Mouse (Mus musculus) testis, postnatal 10 days (tissue): ENCODE measurements at regions not wholly inside any gene's neighbourhood (a gene's known extent, or its start where the extent isn't known, plus 50 kb on each side); places are given as distances from the start of the nearest gene placed in this dataset.

ENCODE experiments used
- DNase-seq: peaks from one replicate; pipeline ENCODE4 v3.0.0; 2021; ENCODE audit warnings: low spot score

DNA sequence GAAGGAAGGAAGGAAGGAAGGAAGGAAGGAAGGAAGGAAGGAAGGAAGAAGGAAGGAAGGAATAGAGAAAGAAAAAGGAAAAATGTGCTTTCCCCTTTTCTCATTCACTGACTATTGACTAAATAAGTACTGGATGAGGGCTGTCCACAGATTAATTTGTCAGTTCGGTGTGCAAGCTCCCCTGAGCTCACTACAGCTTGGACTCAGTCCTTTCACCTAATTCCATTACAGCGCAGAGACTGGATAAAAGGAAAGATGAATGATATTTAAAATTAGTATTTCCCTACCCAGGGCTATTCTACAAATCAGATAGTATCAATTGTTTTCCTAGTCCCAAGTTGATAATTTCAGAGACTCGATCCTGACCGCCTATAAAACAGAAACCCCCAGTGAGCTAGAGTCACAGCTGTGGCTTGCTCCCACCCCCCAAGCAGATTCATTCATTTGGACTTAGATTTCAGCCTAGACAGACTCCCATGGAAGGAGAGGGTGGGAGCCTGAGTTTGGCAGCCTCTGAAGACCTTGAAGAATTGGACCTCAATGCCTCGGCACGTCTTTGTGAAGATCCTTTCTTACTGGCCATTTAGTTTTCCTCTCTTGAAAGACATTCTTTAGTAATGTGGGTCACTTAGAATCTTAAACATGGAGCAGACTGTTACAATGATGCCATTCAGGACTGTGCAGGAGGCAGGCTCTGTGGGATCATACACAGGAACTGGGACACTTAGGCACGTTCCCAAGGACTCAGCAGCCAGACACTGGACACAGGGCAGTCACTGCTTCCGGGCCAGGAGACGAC lies 179.2 kb upstream of the Pabpc6 start:
- DNase-seq, result no peak

DNA sequence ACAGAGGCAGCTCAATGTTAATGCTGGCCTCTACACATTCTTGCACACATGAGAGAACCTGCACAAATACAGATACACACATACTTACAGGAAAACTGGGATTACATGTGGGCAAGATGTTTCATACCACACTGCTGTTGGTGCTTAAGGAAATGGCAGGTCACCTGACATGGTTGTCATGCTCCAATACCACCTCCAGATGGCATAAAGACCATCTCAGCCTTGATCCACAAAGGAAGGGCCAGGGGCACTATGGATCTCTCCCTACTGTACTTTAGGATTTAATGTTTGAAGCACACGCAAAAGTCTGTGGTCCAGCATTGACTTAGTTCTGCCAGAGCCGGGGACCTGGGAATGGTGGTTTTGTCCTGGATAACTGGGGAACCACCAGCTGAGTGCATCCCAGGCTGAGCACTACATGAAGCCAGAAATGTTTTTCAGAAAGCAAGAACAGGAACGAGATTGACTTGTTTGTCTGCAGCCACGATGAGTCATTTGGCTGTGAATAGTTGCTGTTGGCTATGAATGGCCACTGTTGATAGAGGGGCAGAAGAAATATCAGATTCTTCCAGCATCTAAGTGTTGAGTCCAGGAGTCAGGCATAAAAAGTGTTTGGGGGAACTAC lies 176.0 kb upstream of the Pabpc6 start:
- no peak for DNase-seq

DNA sequence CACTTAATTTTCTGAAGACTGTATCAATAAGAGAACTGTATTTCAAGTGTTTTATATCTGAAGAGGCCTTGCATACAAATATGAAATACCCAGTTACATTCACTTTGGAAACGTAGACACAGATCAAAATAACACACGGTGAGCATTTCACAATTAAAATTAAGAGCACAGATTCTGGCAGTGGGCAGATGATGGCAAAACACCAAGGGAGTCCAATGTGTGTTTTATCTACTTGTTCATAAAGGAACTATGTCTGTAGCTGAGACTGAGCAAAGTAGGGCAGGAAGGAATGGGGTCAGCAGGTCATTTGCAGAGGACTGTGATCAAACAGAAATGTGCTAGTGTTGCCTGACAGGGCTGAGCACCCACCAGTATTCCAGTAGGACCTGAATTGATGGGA lies 171.6 kb upstream of the Pabpc6 start:
- DNase-seq, result no peak

DNA sequence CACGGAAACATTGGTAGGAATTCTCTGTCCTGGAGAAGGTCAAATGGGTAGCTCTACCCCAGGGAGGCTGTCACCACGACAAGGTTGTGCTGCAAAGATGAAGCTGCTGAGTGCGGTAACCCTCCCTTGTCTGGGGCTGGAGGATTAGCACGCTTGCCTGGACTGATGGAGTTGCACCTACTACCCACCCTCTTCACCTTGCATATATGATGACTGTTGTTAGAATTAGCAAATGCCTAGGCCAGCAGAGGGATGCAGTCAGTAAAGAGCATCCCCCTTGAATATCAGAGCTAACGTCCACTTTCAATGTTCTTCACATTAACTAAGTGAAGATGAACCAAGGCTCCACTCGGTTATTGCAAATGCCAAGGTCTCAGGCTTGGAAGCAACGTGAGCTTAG lies 169.7 kb upstream of the Pabpc6 start:
- DNase-seq, result no peak

DNA sequence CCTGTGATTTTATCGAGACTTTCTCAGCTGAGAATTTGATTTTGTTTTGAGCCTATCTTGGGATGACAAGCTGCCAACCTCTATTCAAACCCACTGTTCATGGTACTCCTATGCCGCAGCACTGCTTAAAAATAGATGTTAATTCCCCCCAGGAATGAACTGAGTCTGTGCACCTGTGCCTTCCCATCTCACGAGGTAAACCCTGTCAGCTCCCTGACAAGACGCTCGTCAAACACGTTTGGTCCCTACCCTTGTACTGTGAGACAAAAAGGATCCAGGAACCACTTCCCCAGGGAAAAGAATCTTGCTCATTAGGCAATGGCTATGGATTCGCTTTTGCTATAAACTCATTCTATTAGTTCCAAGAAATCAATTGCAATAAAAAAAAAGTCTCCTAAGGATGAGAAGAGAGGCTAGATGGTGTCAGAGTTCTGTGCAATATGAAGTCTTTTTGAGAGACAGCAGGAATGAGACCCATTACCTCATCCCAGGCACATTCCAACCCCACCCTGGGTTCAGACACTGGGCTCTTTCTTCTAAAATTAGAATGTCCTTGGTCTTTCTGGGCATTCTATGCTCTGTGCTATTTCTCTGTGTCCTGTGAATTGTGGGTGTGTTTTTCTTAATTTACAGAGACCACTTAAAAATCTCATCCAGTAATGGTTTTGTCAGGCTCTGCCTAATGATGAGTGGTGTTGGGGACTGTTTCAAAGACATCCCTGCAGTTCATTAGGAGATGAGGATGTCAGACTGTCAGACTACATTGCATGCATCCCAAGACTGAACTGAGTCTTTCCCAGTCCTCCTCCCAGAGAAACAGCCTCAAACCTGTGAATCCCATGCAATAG lies 167.7 kb upstream of the Pabpc6 start:
- no peak for DNase-seq

DNA sequence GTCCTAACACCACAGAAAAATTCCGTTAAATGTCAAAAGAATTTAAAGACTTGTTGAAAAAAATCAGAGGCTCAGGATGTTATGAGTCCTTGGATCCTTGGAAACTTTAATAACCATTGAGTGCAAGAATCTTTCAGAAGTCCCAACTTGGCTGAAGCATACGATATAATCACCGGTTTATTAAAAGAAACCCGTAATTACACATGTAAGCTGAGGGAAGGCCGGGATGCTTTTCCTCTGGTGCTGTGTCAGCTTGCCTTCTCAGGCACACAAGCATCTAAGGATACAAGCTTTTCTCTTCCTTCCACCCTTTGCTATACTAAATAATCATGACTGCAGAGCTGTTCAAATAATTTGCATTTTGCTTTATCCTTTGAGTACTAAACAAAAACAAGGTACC lies 160.4 kb upstream of the Pabpc6 start:
- DNase-seq, result no peak

DNA sequence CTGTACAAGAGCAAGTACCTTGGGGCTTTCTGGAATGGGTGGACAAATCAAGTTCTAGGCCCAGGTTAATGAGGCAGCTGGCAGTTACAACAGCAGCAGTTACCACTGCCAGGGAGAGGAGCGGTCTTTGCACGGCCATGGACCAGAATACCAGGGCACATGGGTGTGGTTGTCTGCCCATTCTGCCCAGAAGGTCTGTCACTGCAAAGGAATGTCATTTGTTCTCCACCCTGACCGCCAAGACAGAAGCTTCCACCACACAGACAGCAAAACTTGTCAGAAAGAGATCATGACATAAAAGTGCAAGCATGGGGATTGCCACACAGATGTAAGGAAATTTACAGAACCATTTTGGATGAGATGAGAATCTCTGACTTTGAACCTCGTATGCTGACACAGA lies 151.8 kb upstream of the Pabpc6 start:
- no peak for DNase-seq

DNA sequence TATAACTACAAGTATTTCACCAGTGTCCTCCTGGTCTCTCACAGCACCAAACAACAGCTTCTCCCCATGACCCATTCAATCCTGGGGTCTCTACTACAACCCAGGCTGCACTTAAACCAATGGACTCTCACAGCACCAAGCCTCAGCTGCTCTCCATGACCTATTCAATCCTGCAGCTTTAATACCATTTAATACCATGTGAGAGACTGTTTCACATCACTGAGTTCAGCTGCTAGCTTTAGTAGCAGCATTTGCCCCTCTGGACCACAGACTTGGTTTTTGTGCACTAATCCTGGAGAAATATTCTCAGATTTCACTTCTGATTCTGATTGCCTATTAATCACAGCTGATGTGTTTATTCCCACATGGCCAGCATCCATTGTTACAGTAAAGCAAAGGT lies 147.5 kb upstream of the Pabpc6 start:
- no peak for DNase-seq

DNA sequence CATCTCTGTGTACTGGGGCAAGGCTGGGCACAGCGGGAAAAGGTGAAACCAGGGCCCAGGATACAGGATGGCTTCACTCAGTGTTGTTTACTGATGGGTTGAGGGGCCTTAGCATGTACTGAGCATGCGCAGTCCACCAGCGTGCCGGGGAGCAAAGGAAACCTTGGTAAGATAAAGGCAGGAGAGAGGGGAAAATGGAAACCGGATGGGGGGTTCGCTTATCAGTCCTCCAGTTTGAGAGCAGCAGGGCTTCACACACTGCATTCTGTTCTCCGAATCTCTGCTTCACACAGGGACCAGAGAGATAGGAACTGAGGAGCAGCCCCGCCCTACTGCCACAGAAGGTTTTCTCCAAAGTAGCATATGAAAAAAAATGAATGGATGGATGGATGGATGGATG lies 127.6 kb upstream of the Pabpc6 start:
- DNase-seq, result no peak

DNA sequence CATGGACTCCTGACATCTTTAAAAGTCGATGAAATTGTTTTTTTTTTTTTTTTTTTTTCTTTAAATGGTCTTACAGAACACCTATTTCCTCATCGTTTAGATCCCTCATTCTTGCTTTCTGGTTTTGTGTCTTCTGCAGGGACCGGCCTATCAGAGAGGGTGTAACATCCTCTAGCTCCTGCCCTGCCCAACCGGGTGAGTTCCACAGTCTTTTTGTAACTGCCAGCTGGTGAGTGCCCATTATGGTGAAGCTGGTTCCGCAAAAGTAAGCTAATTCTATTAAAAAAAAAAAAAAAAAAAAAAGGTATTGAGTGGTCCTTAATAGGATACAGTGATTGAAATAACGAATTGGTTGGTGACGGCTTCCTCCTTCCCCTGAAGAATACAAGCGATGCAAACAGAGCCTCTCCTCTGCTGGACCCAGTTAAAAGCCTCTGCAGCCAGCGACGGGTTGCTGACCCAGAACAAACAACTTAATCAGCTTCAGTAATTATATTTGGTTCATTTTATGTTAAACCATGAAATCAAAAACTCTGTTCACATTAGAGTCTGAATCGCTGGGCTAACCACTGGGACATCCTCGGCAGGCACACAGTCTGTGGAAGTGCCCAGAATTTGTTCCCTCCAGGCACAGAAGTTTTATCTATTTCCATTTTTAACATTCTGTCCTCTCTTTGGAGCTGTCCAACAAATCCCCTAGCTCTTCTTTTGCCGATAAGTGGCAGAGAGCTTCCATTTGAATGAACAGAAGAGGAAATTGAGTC lies 126.9 kb upstream of the Pabpc6 start:
- no peak for DNase-seq

DNA sequence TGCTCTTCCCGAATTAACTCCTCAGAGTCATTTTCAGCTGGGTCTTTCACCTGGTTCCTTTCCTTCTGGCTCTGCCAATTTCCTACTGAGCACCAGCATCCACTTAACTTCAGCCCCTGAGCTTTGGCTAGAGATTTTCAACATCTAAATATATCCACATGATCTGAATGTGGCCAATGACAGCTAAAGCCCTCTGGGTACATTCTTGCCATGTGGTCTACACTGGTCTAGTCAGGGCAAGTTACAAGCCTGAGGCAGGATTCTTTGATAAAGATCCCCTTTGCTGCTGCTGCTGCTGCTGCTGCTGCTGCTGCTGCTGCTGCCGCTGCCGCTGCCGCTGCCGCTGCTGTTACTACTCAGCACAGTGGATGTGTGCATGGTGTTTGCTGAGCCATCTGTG lies 109.3 kb upstream of the Pabpc6 start:
- DNase-seq, result no peak

DNA sequence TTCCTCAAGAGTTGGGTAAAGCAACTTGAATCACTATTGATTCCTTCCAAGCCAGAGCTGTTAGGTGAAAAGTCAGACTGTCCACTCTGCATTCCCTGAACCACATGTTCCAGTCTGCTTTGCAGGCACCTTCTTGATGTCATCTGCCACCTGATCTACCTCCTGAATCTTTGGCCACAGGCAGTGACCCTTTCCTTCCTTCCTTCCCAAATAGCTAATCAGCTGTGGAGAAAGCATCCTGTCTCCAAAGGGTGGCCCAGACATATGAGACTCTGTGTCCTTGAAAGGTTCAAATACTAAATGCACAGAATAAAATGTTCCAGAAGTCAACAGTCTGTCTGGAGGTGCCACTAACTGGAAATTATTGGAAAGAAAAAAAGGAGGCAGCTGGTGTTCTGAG lies 107.6 kb upstream of the Pabpc6 start:
- DNase-seq, result no peak

DNA sequence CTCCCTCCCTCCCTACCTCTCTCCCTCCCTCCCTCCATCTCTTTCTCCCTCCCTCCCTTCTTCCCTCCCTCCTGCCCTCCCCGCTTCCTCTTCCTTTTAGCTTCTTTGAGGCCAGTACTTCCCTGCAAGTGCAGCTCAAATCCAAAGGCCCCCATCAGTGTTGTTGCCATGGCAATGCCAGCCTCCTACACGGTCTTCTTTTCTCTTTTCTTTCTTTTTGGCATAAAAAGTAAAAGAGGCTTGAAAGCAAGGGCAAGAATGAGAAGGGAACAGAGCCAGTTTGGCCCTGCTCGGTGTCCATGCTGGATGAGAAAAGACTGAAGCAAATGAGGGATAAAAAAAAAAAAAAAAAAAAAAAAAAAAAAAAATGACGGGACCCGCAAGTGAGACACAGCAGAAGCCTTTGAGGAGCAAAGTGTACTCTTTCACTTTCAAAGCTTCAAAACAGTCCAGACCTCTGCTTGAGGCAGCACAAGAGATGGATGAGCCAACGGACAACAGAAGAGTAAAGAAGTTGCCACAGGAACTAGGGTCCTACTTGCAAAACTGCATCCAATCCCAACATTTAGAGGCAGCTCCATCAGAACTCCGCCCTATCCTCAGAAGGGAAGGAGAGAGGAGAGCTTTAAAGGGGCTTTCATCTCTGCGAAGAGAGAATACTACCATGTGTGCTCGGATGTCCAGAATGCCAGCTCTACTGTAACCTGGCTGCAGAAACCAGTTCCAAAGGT lies 106.9 kb upstream of the Pabpc6 start:
- no peak for DNase-seq

DNA sequence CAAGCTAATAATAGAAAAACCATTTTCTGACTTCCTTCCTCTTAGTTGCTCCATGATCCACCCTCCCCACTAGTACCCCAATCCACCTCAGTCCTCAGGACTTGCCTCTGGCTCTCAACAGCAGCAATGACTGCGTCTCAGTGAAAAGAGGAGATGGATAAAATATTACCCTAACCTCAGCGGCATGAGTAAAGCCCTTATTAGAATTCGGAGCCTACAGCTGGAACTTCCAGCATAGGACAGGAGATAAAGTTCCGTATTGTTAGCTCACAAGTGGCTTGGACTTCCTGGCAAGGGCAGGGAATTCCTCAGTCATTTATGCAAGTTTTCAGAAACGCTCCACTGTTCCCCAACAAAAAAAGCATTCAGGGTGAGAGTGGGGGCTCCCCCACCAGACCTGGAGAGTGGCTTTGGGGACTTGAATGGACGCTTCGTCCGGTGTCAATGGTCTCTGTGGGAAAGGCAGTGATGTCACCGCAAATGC lies 106.2 kb upstream of the Pabpc6 start:
- no peak for DNase-seq

DNA sequence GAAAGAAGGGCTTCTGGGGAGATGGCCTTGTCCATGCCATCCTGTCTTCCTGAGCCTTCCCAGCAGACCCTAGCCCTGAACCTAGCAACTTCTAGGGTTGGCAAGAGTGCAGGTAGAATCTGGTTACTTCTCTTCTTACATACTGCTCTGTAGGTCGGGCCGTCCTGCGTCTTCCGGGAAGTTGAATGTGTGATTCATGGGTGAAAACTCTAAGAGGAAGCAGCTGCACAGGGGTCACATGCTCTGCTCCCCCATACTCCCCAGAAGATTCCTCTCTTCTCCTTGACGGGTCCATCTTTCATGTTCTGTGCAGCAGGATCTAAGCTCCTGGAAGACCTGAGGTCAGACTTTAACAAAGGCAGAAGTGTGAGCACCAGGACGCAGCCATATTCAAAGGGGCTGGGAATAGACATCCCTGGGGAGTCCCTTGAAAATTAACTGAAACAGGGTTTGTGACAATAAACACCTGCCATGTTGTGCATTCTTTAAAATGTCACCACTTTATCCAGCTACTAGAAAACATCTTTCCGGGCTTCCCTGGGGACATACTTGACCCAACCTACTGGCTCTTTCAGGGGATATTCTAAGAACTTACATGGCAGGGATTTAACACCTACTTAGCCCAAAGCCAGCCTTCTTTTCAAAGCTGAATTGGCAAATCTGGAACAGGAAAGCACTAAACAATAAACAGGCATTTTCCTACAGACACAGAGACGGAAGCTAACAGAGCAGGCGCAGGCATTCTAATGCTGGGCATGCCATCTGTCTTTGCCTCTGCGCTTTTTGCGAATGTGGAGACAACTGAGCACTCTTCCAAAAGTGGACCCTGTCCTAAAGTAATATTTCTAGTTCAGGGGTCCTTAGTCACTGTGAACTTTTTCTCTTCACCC lies 105.5 kb upstream of the Pabpc6 start:
- no peak for DNase-seq

DNA sequence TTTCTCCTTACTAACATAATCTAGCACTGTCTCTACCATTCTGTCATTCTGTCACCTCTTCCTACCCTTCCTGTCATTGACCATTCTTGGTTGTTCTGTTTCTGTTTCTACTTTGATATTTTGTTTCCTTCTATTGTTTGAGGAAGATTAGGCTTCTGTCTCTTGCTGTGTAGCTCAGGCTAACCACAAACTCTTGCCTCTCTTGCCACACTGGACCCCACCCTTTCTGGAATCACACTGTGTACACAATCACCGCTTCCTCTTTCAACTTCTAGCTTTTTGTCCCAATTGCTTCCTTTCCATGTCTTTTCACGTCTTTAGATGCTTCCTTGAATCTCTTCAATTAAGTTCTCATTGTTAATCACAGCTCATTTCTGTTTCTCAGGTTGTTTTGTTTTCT lies 104.2 kb upstream of the Pabpc6 start:
- DNase-seq, result no peak

DNA sequence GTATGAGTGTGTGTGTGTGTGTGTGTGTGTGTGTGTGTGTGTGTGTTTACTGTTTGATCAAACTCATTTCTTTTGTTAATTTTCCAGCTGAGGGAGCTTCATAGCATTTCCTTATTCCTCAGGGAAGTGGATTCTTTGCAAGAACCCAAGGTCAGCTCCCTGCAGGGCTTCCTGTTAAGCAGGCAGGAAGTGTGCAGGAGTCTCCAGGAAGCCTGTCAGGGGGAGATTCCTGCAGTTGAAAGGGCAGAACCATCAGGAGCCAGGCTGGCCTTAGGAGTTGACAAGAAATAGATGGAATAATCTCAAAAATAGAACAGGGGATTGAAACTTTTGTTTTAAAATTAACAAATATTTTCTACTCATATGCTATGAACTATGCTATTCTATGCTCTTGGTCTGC lies 98.8 kb upstream of the Pabpc6 start:
- no peak for DNase-seq

DNA sequence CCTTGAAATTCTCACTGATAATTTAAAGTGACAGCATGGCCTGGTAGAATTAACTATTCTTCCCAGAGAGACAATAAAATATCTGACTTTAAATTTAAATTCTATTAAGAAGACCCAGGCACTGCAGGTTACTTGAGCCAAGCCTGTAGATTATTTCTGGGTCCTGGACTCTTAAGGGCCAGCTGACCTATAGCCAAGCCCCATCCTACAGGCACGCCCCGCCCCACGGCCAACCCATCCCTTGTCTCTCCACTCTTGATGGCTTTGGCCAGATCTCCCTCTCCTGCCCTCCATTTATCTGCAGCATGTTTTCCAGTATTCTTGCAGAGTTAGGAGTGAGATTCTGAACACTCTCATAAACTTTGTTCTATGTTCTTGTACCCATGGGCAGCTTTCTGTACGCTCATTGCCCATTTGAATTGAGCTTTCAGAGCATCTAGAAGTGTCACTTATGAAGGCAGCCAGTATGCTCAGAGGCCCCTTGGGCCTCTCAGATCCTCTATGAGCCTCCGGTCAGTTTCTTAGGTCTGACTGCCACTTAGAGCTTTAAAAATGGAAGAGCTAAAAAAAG lies 96.2 kb upstream of the Pabpc6 start:
- DNase-seq, result no peak

DNA sequence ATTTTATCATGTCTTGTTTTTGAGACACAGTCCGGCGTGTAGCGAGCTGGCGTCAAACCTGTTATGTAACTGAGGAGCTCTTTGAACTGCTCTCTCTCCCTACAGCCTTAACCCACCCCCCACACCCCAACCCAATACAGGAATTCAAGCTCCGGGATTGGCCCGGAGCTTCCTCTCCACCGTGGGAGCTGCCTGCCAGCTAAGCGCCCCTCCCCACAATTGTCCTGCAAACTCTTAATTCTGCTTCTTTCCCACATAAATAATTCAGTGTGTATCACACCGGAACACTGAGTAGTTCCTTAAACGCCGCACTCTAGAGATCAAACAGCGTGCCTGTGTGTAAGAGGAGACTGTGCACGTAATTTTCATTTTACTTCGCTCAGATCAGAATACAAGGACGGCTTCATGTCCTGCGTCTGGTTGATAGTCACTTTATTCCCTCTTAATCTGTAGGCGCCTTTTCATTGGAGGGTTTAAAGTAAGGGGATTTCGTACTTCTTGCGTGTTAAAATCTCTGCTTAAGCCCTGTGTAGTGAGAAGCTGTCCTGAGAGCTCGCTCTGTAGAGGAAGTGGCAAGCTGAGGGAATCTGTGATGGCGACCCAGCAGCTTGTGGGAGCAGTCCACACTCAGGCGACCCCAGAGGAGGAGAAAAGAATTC lies 95.3 kb upstream of the Pabpc6 start:
- DNase-seq, result no peak
